Mouse (Mus musculus) skeletal muscle tissue, postnatal 0 days (tissue): Measurements from ENCODE around the gene Samd4b. TPM values are rescaled to one million over a fixed set of nuclear protein-coding genes. Genes with fewer than 3 reads are reported as not detected.

Experiments used
- microRNA-seq, 2 experiments: library from miRNA; unstranded; fragments of <30 nt; microRNA quantifications; one replicate each; pipeline ENCODE4; 2016
- polyA plus RNA-seq: library from polyadenylated mRNA; unstranded; fragments of >200 nt; fragmentation: Nextera tagmentation; extraction: Ambion mirVana; gene quantifications from 2 replicates; pipeline ENCODE4 v1.2.1, GENCODE M21; 2015

Gene Samd4b
- 11.0 and 11.5 TPM in 2 replicates for polyA plus RNA-seq

DNA sequence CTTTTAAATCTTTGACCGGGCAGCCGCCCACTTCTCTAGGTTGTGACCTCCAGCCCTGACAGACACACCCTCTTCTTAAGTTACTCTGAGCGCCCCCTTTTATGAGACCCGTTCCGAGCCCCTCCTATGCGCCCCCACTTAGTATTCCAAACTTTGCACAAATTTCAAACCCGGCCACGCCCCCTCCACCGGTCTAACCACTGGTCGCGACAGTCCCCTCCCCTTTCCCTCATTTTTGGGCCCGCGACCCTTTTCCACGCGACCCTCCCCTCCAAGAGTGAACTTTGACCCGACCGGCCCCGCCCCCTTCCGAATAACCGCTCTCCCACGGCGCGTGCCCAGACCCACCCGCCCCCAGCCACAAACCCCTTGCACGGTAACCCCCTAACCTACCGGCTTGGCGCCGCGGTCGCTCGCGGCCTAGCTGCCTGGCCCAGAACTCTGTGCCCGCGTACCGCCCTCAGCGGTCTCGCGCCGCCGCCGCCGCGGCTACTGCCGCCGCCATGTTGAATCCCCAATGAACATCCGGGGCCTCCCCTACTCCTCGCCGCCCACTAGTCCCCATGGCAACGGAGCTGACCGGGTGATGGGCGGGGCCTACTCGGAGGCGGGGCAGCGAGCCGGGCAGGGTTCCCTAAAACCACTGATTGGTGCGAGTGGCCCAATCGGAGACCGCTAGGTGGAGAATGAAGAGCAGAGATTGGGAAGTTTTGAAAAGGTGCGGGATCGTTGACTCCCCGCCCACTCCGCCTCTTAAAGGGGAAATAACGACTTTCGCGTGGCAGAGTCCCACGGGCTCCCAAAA is at the start of gene Samd4b, which contains the start of gene Pak4:
TSS of gene Samd4b (minus strand) at position 503 of the 805 bp plus-strand sequence.
TSS of gene Pak4 (minus strand) at position 544 of the 805 bp plus-strand sequence.

DNA sequence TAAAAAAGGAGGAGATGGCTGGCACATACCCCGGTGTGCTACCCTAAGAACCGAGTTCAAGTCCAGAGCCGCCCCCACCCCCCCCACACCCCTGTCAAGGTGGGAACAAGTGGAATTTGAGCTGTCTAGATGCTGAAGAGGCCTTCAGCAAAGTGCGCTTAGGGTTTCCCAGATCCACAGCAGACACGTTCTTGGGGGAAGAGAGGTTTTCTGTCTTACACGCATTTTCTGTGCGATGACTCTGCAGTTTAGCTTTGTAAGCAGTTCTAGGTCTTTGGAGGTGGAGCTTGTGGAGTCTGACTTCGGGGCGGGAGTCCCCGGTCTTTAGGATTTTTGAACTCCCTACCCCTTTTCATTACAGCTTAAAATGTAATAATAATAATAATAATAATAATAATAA is 33.1 kb upstream of the Samd4b start, which contains the start of gene Acp7:
TSS of gene Acp7 (minus strand) at position 260 of the 400 bp plus-strand sequence.

DNA sequence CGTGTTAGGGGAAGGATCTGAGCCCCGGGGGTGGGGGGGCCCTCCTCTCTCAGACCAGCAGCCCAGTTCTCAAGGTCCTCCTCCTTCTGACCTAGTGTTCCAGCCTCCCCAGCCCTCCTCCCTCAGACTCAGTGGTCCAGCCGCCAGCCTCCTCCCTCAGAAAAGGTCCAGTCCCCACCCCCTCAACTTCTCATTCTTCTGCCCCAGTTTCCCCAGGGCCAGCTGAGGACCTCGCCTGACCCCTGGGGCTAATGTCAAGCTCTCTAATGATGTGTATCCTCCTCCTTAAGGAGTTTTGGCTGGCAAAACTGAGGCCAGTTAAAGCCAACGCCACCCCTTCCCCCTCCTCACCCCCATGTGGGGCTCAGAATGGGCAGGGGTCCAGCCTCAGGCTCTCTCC is 50.8 kb downstream of the Samd4b start, which contains the start of gene Nccrp1:
TSS of gene Nccrp1 (minus strand) at position 101 of the 400 bp plus-strand sequence.

DNA sequence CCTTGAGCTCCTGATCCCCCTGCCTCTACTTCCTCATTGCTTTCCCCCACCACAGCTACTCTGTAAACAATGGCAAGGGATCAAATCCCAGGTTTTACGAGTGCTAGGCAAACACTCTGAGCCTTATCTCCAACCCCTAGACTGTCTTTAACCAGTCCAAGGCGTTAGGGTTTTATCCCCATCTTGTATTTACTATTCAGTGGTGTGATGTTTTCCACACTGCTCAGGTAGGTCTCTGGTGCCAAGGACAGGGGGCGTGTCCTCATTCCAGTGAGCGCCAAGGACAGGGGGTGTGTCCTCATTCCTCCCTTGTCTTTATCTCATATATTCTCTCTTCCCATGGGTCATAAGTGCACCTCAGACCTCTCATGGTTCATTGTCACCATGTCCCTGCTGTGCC is 57.4 kb downstream of the Samd4b start, which contains the start of gene Sycn:
TSS of gene Sycn (plus strand) at position 360 of the 400 bp plus-strand sequence.

DNA sequence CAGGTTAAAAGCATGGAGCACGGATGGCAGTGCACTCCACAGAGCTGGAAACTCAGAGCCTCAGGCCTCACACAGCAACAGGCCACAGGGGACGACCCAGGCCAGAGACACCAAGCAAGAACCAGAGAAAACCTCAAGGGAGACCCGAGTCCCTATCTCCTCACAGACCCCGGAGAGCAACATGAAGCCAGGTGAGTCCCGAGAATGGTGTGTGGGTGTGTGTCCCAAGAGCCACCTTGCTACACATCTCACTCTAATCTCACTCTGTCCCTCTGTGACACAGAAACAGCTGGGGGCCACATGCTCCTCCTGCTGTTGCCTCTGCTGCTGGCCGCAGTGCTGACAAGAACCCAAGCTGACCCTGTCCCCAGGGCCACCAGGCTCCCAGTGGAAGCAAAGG is 75.4 kb downstream of the Samd4b start, which contains the start of gene Ifnl3:
TSS of gene Ifnl3 (plus strand) at position 301 of the 400 bp plus-strand sequence.

DNA sequence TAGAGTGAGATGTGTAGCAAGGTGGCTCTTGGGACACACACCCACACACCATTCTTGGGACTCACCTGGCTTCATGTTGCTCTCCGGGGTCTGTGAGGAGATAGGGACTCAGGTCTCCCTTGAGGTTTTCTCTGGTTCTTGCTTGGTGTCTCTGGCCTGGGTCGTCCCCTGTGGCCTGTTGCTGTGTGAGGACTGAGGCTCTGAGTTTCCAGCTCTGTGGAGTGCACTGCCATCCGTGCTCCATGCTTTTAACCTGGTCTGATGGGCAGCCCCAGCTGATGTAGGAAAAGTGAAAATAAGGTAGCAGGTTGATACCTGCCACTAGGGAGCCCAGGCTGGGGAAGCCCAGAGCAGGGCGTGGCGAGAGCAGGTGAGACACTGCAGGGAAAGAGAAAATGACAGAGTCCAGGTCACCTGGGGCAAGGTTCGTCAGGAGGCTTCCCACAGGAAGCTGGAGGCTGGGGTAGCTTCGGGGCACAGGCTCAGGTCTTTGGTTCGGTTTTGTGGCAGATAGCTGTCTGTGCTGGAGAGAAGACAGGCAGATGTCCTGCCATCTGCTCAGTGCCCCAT is 87.5 kb downstream of the Samd4b start, which contains the start of gene Ifnl2:
TSS of gene Ifnl2 (minus strand) at position 51 of the 570 bp plus-strand sequence.

DNA sequence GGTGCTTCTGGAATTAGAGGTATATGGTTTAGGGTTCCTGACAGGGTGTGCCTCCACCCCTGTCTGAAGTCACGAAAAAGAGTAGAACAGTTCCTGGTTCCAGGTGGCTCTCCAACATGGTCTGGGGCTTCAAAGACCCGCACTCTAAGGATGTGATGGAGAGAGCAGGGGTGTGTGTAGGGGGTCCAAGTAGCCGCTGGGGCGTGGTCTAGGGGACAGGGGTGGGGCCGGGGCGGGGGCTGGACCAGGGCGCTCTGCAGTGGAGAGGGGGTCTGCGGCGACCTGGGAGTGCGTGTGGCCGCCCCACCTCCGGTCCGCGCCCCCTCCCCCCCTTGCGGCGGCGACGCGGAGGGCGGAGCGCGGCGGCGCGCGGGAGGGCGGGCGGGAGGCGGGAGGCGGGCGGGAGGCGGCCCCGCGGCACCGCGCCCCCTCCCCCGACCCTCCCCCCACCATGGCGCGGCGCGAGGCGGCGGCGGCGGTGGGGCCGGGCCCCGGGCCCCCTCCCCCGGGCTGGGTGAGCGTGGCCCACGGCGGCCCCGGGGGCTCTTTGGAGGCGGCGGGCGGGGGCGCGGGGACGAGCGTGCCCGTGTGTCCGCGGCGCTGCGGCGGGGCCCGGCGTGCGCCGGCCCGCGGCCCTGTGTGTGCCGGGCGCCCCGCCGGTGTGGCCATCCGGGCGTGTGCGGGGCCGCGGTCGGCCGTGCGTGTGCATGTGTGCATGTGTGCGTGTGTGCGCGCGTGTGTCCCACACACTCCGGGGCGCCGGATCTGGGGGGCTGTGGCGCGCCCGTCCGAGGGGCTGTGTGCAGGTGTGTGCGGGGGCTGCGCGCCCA is 146.2 kb downstream of the Samd4b start, which contains the start of gene Lrfn1:
TSS of gene Lrfn1 (plus strand) at position 450 of the 830 bp plus-strand sequence.

DNA sequence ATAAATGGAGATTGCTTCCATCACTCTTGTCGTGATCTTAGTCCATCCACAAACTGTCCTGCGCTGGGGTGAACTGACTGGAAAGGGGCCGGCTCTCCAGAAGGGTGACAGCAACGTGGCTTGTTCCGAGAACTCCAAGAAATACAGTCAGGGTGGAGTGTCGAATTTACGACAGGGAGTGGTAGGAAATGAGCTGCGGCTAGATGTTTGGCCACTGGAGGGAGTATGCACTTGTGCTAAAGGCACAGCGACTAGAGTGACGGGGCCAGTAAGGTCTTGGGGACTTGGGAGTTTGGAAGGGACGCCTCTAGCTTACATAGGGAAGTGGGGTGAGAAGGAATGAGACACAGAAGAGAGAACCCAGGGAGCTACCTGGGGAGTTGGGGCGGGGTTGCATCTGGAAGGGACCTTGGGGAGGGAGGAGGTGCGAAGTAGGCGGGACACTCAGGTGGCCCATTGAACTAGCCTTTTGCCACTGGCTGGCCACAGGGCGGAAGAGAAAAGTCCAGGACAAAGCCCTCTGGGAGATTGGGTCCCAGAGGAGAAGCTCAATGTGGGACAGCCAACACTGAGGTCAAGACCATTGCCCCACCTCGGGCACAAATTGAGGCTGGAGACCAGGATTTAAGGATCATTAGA is 160.9 kb downstream of the Samd4b start, which contains the start of gene Gmfg:
TSS of gene Gmfg (plus strand) at position 516 of the 639 bp plus-strand sequence.

DNA sequence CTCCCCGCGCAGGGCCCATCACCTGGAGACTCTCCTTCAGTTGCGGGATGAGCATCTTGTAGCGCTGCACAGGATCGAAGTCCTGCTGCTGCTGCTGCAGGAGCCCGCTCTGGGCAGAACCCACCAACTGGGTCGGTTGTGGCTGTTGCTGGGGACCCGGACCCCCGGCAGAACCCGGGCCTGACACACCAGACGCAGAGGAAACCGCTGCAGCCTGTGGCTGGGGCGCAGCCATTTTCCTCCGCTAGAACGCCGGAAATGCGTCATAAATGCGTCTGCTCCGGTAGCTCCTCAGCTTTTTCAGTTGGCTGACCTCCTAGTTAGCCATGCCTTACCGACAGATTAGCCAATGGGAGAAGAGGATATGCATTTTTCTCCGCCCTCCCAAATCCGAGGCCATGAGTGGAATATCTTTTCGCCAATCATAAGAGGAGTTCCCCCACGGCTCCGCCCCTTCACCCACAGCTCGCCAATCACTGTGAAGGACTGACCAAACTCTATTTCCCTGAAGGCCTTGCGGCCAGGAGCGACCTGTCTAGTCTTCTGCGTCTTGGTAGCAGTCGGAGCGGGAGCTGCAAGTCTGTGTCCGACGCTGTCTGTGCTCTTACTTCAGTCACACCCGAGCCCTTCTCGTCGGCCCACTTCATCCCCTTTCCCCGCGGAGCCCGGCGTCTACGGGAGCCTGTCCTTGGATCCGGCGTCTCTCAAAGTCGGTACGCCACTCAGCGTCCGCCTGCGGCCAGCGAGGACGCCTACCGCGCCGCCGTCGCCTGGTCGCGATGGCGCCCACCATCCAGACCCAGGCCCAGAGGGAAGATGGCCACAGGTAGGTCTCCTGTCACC is 205.3 kb downstream of the Samd4b start, which contains the start of the genes Med29 and Paf1:
TSS of gene Med29 (minus strand) at position 280 of the 843 bp plus-strand sequence.
TSS of gene Paf1 (plus strand) at position 523 of the 843 bp plus-strand sequence.

DNA sequence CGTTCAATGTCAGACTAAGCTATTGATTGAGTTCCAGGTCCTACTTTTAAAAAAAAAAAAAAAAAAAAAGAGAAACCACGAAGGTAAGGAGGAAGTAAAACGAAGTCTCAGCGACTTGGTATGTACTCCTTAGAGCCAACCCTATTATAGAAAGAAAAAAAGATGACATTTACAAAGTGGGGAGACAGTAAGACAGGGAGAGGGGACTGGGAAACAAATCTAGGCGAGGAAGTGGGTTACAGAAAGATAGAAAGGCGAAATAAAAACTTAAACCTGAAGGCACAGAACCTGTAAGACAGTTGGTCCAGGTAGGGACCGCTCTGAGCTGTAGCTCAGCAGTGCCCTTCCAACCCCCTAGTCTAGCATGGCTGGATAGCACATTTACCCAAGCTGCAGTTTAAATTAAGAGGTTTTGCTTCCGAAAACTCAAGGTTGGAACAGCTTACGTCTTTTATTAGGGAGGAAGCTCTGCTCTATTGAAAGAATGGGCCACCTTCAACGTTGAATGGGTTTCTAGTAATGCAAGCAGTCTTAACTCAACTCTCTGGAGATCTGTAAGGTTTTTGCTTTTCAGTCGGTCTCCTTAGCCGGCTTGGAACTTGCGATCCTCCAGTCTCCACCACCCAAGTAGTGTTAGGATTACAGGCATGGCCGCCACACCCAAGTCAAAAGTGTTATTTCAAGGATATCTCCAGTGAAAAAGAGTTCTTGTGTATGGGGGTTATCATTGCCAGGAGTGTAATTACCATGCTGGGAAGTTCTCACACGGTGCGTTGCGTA is 217.5 kb downstream of the Samd4b start, which contains the start of gene Zfp36:
TSS of gene Zfp36 (minus strand) at position 17 of the 780 bp plus-strand sequence.

DNA sequence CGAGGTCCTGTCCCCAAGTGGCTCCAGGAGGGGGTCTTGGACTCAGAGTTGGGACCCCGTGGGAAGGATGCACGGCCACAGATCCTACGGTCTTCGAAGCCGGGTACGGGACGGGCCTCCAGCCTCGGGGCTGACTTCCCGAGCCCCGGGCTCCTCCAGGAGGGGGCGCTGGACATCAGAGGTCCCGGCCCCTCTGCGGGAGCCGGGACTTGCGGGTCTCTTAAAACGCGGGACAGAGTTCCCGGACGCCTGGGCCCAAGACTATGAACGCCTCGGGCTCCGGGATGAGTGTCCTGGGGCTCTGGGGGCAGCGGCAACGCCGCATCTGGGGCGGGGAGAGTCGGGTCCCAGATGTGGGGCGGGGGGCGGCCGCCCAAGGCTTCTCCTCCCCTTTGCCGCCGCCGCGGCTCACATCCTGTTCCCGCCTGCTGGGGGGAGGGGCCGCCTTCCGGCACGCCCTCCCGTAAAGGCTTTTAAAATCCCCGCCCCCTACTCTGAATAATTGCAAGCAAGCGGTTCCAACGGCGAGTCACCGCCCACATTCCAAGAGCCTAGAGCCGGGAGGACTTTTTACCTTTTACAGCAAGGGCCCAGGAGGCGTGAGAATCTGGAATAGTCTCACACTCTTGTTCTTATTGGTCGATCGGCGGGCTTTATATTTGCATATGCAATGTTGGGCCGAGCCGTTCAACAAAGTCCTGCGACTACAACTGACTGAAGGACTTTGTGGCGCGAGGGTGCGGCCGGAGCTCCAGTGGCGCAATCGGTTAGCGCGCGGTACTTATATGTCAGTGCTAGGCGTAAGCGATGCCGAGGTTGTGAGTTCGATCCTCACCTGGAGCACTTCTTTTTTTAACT is 225.5 kb downstream of the Samd4b start, which contains the start of gene Plekhg2:
TSS of gene Plekhg2 (minus strand) at position 349 of the 858 bp plus-strand sequence.

DNA sequence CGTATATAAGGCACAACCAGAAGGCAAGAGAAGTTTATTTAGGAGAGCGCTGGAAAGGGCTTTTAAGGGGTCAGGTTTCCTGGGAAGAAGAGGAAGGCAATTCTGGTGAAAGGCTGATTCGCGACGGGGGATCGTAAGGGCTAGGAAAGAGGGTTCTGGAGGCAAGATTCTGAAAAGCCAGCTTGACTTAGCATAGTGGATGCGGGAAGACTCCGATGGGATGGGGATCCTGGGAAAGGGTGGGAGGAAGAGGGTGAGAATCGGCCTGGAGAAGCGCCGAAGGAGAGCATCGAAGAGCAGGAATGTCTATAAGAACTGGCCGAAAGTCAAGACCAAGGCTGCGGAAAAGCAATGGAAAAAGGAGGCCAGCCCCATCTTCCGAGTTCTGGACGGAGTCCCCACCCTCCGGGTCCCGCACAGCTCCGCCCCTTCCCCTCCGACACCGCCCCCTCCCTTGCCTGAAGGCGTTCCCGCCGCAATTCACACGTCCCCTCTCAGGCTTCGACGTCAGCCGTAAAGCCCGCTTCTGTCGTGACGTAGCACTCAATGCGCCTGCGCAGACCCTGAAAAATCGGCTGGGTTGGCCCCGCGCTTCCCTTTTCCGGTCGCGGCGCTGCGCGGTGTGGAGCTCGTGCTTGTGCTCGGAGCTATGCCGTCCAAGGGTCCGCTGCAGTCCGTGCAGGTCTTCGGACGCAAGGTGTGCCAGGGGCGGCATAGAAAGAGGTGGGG is 247.6 kb downstream of the Samd4b start, which contains the start of gene Rps16:
TSS of gene Rps16 (plus strand) at position 498 of the 729 bp plus-strand sequence.

Small RNAs within 50 kb of the gene (microRNA-seq; reads per million reads assigned to microRNA genes)
- 0 to 0.21 reads per million in 2 experiments for gene Mir7049

Other genes starting within 250 kb of the Samd4b start
- 568 and 593 TPM in 2 replicates for gene Rps16, start 247.5 kb downstream of the Samd4b start, polyA plus RNA-seq
- gene Plekhg2, start 225.5 kb downstream of the Samd4b start, polyA plus RNA-seq = 18.0 and 18.7 TPM in 2 replicates
- 9.9 and 12.2 TPM in 2 replicates for gene Zfp36, start 217.9 kb downstream of the Samd4b start, polyA plus RNA-seq
- gene Med29, start 205.4 kb downstream of the Samd4b start, polyA plus RNA-seq = 39.1 and 40.9 TPM in 2 replicates
- 49.3 TPM in 2 replicates for gene Paf1, start 205.2 kb downstream of the Samd4b start, polyA plus RNA-seq
- gene Gmfg, start 160.7 kb downstream of the Samd4b start, polyA plus RNA-seq = 21.4 and 29.1 TPM in 2 replicates
- gene Lrfn1, start 146.2 kb downstream of the Samd4b start, polyA plus RNA-seq = 0.38 and 0.43 TPM in 2 replicates
- not detected in 2 replicates for gene Ifnl2, start 87.7 kb downstream of the Samd4b start, polyA plus RNA-seq
- gene Ifnl3, start 75.3 kb downstream of the Samd4b start, polyA plus RNA-seq = not detected in 2 replicates
- not detected in 2 replicates for gene Sycn, start 57.3 kb downstream of the Samd4b start, polyA plus RNA-seq
- gene Nccrp1, start 50.9 kb downstream of the Samd4b start, polyA plus RNA-seq = 1.8 TPM in 1 of 2 replicates, not detected in the other
- gene Pak4, start within 50 bp of the Samd4b start, polyA plus RNA-seq = 5.7 and 6.5 TPM in 2 replicates
- 0.77 TPM in 1 of 2 replicates, not detected in the other for gene Acp7, start 33.2 kb upstream of the Samd4b start, polyA plus RNA-seq
- 1.9 and 2.6 TPM in 2 replicates for gene Fbxo27, start 94.7 kb upstream of the Samd4b start, polyA plus RNA-seq
- 31.7 and 38.9 TPM in 2 replicates for gene Fbxo17, start 118.7 kb upstream of the Samd4b start, polyA plus RNA-seq
- gene Mrps12, start 143.7 kb upstream of the Samd4b start, polyA plus RNA-seq = 81.3 and 93.6 TPM in 2 replicates
- gene Sars2, start 143.8 kb upstream of the Samd4b start, polyA plus RNA-seq = 17.2 and 19.4 TPM in 2 replicates
- gene Ccer2, start 158.0 kb upstream of the Samd4b start, polyA plus RNA-seq = not detected in 2 replicates
- 62.9 and 66.0 TPM in 2 replicates for gene Sirt2, start 168.6 kb upstream of the Samd4b start, polyA plus RNA-seq
- gene Nfkbib, start 169.4 kb upstream of the Samd4b start, polyA plus RNA-seq = 30.2 and 30.6 TPM in 2 replicates
- 2.5 and 3.7 TPM in 2 replicates for gene Rinl, start 190.8 kb upstream of the Samd4b start, polyA plus RNA-seq
- gene Hnrnpl, start 210.4 kb upstream of the Samd4b start, polyA plus RNA-seq = 135 and 152 TPM in 2 replicates
- gene Ech1, start 227.1 kb upstream of the Samd4b start, polyA plus RNA-seq = 346 and 375 TPM in 2 replicates
- gene Lgals4, start 235.7 kb upstream of the Samd4b start, polyA plus RNA-seq = 11.0 and 14.1 TPM in 2 replicates